Mouse (Mus musculus) limb, embryonic 15.5 days (tissue): ENCODE measurements around the gene Mrpl4. TPM values are rescaled to one million over a fixed set of nuclear protein-coding genes. Genes with fewer than 3 reads are reported as not detected.

Source experiments
- ATAC-seq: fragments of 200-750 bp; cut with Nextera tagmentation; 2 replicates; pipeline ENCODE4 v1.8.0; 2017; ENCODE audit warnings: low read depth, moderate TSS enrichment; ENCODE audit not compliant: insufficient number of reproducible peaks, low FRiP score, low TSS enrichment
- H3K27ac ChIP-seq: fragments of 300-500 bp; sonication (generic); 2 replicates; pipeline ENCODE4 v1.5.1; 2015; ENCODE audit warnings: moderate library complexity, mild to moderate bottlenecking, inconsistent platforms
- H3K27me3 ChIP-seq: fragments of 300-500 bp; sonication (generic); 2 replicates; pipeline ENCODE4 v1.6.1; 2015; ENCODE audit warnings: inconsistent platforms
- H3K36me3 ChIP-seq: fragments of 300-500 bp; sonication (generic); 2 replicates; pipeline ENCODE4 v1.6.1; 2015; ENCODE audit warnings: inconsistent platforms
- H3K4me1 ChIP-seq: fragments of 300-500 bp; sonication (generic); 2 replicates; pipeline ENCODE4 v1.6.1; 2015; ENCODE audit warnings: inconsistent platforms
- H3K4me2 ChIP-seq: fragments of 300-500 bp; sonication (generic); 2 replicates; pipeline ENCODE4 v1.6.1; 2015; ENCODE audit warnings: mild to moderate bottlenecking, inconsistent platforms
- H3K4me3 ChIP-seq: fragments of 300-500 bp; sonication (generic); 2 replicates; pipeline ENCODE4 v1.5.1; 2015; ENCODE audit warnings: mild to moderate bottlenecking, inconsistent platforms
- H3K9ac ChIP-seq: fragments of 300-500 bp; sonication (generic); 2 replicates; pipeline ENCODE4 v1.6.1; 2015; ENCODE audit warnings: inconsistent platforms
- H3K9me3 ChIP-seq: fragments of 300-500 bp; sonication (generic); 2 replicates; pipeline ENCODE4 v1.6.1; 2016; ENCODE audit warnings: inconsistent platforms
- WGBS: fragments of 180-500 bp; shearing (Covaris S2); methylation state at CpG from one replicate; pipeline ENCODE4 v1.1.7; 2015; 5-methylcytosine and 5-hydroxymethylcytosine counted together
- polyA plus RNA-seq: library from polyadenylated mRNA; unstranded; fragments of >200 nt; fragmentation: Nextera tagmentation; extraction: Ambion mirVana; gene quantifications from 2 replicates; pipeline ENCODE4 v1.2.1, GENCODE M21; 2015

Mrpl4 gene
- polyA plus RNA-seq, 1 experiment from 2014 or later, result 112 TPM

DNA sequence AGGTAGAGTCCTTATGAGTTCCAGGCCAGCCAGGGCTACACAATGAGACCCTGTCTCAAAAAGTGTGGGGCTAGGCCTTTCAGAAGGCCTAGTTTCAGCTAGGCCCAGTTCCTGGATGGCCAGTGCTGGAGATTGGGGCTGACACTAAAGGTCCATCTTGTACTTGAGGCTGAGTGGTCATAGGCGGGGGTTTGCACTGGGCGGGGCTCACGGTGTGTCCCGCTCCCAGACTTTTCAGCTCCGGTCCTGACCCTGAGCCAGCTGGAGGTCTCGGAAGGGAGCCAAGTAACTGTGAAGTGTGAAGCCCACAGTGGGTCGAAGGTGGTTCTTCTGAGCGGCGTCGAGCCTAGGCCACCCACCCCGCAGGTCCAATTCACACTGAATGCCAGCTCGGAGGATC, 24.3 kb downstream of the Mrpl4 start:
- Histone ChIP-seq H3K9me3 (no peaks in the 10 kb centered on the region), H3K27me3 (peaks cover 37% of the 10 kb centered on the region), H3K4me1 (peaks cover 27% of the 10 kb centered on the region), H3K4me3 (no peak overlapping the region), H3K36me3 (peaks cover 11% of the 10 kb centered on the region; the same call in 1 of the 2 replicates), H3K9ac (no peak overlapping the region), H3K4me2 (no peak overlapping the region), H3K27ac (no peak overlapping the region)
- no peak for ATAC-seq
- 81% methylated on average over 12 of the region's 12 CpGs for WGBS

DNA sequence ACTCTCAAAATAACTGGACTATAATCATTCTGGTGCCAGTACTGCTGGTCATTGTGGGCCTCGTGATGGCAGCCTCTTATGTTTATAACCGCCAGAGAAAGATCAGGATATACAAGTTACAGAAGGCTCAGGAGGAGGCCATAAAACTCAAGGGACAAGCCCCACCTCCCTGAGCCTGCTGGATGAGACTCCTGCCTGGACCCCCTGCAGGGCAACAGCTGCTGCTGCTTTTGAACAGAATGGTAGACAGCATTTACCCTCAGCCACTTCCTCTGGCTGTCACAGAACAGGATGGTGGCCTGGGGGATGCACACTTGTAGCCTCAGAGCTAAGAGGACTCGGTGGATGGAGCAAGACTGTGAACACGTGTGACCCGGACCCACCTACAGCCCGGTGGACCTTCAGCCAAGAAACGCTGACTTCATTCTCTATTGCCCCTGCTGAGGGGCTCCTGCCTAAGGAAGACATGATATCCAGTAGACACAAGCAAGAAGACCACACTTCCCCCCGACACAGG, 25.3 kb downstream of the Mrpl4 start:
- Histone ChIP-seq H3K36me3 (peaks cover 11% of the 10 kb centered on the region; the same call in 1 of the 2 replicates), H3K4me2 (no peak overlapping the region), H3K4me1 (peaks cover 37% of the 10 kb centered on the region), H3K9ac (no peak overlapping the region), H3K4me3 (no peak overlapping the region), H3K9me3 (no peaks in the 10 kb centered on the region), H3K27me3 (peaks cover 46% of the 10 kb centered on the region), H3K27ac (no peak overlapping the region)
- WGBS, result 37% methylated on average over 8 of the region's 8 CpGs
- ATAC-seq, result no peak

DNA sequence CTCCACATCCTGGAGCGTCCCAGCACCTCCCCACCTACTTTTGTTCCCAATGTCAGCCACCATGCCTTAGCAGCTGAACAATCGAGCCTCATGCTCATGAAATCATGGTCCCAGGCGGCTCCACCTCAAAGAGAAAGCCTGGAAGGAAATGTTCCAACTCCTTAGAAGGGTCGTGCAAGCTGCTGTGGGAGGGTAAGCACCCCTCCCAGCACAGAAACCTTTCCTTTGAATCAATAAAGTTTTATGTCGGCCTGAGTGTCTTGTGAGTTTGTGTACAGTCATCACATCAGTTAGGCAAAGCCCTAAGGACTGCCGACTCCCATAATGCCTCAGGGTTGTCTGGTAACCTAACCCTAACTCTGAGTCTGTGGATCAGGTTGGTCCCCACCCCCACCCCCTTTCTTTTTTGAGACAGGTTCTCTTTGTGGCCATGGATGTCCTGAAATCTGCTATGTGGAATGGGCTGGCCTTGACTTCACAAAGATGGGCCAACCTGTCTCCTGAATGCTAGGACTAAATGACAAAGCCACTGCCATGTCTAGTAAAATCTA, 26.1 kb downstream of the Mrpl4 start:
- Histone ChIP-seq H3K4me3 (no peak overlapping the region), H3K9ac (no peak overlapping the region), H3K27ac (no peak overlapping the region), H3K36me3 (peaks cover 11% of the 10 kb centered on the region; the same call in 1 of the 2 replicates), H3K27me3 (peaks cover 54% of the 10 kb centered on the region), H3K4me2 (no peak overlapping the region), H3K9me3 (no peaks in the 10 kb centered on the region), H3K4me1 (peaks cover 44% of the 10 kb centered on the region)
- 50% methylated on average over 6 of the region's 6 CpGs for WGBS
- no peak for ATAC-seq

DNA sequence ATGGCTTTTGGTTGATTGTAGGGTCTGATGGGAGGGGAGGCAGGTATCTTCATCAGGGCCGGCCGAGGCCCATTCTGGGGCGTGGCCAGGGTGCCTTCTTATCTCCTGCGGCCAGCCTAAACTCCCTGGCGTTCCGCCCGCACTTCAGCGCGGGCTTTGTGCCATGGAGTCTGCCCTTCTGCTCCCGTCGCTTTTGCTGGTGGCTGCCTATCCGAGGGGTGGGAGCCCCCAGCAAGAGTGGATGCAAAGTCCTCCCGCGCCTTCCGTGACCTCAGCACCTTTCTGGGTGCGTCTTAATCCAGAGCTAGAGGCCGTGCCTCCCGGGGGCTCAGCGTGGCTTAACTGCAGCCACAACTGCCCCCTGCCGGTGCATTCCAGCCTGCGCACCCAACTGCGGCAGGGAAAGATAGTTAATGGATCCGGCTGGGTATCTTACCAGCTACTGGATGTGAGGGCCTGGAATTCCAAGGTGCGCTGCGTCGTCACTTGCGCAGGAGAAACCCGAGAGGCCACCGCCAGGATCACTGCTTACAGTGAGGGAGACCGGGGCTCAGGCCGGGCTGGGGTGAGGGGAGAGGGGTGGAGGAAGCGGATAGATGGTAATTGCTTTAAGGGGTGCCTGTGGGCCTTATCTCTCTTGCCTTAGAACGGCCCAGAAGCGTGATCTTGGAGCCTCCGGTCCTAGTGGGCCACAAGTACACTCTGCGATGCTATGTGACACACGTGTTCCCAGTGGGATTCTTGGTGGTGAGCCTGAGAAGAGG, 26.9 kb downstream of the Mrpl4 start, which contains the start of gene Icam4:
Gene Icam4 (plus strand): TSS at position 83 of the 764 bp plus-strand sequence.
- ATAC-seq, result no peak
- Histone ChIP-seq H3K36me3 (peaks cover 11% of the 10 kb centered on the region; the same call in 1 of the 2 replicates), H3K9me3 (no peaks in the 10 kb centered on the region), H3K4me3 (peak within 1 kb of the TSS; percentile 54), H3K4me1 (peaks cover 45% of the 10 kb centered on the region), H3K4me2 (peak within 1 kb of the TSS; percentile 98), H3K27me3 (peaks cover 61% of the 10 kb centered on the region), H3K9ac (0 out of 2 replicates have a peak within 1 kb of the TSS, but pooled peaks have one; percentile 14), H3K27ac (no peak within 1 kb of the TSS)
- 3% methylated on average over 37 of the region's 37 CpGs for WGBS

DNA sequence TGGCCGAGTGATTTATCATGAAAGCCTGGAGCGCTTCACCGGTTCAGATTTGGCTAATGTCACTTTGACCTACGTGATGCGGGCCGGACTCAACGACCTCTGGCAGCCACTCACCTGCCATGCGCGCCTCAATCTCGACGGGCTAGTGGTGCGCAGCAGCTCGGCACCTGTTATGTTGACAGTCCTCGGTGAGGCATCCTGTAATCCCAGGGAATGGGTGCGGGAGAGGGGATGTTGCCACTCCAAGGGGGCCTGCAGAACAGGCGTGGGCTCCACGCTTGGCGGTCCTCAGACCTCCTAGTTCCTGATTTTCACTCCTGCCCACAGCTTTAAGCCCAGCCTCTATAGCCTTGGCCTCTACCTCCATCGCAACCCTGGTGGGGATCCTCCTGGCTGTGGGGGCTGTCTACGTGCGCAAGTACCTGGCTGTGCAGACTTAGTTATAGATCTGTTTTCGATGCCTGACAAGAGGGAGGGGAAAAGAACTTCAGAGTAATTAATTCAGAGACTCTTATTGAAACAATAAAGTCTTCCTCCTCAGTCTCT, 27.6 kb downstream of the Mrpl4 start:
- no peak overlapping the region for H3K27ac ChIP-seq
- H3K4me1 ChIP-seq, result peaks cover 50% of the 10 kb centered on the region
- peak overlapping the region; percentile 98 for H3K4me2 ChIP-seq
- no peaks in the 10 kb centered on the region for H3K9me3 ChIP-seq
- H3K36me3 ChIP-seq, result peaks cover 11% of the 10 kb centered on the region; the same call in 1 of the 2 replicates
- 23% methylated on average over 22 of the region's 22 CpGs for WGBS
- H3K9ac ChIP-seq, result no peak overlapping the region
- ATAC-seq, result no peak
- H3K27me3 ChIP-seq, result peaks cover 68% of the 10 kb centered on the region
- H3K4me3 ChIP-seq, result peak overlapping the region; percentile 54

DNA sequence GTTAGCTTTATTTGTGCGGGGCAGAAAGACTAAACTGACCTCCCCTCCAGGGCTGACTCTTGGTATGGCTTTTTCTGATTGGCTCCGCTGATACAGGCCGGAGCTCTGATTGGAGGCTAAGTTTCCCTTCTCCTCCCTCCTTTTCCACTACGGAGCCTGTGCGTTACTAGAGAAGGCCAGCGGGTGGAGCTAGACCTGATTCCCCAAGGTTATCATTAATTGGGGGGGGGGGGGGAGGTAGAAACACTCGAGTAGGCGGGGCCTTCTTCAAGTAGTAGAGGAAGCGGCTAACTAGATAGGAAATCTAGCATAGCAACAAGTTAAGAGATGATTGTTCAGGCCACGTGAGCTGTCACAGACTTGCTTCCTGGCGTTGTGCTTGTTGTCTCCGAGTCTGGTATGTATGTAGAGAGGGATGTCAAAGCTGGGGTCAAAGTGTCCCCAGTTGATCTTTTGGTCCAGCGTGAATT, 28.3 kb downstream of the Mrpl4 start:
- peaks cover 53% of the 10 kb centered on the region for H3K4me1 ChIP-seq
- peak overlapping the region; percentile 98 for H3K4me2 ChIP-seq
- peaks cover 11% of the 10 kb centered on the region; the same call in 1 of the 2 replicates for H3K36me3 ChIP-seq
- H3K9ac ChIP-seq, result 0 out of 2 replicates have a peak overlapping the region, but pooled peaks have one; percentile 2
- H3K4me3 ChIP-seq, result peak overlapping the region; percentile 54
- 2% methylated on average over 13 of the region's 13 CpGs for WGBS
- H3K9me3 ChIP-seq, result no peaks in the 10 kb centered on the region
- peaks cover 74% of the 10 kb centered on the region for H3K27me3 ChIP-seq
- peak overlapping the region; percentile 40 for H3K27ac ChIP-seq
- ATAC-seq, result peak; percentile 53; the same call in 1 of the 2 replicates

DNA sequence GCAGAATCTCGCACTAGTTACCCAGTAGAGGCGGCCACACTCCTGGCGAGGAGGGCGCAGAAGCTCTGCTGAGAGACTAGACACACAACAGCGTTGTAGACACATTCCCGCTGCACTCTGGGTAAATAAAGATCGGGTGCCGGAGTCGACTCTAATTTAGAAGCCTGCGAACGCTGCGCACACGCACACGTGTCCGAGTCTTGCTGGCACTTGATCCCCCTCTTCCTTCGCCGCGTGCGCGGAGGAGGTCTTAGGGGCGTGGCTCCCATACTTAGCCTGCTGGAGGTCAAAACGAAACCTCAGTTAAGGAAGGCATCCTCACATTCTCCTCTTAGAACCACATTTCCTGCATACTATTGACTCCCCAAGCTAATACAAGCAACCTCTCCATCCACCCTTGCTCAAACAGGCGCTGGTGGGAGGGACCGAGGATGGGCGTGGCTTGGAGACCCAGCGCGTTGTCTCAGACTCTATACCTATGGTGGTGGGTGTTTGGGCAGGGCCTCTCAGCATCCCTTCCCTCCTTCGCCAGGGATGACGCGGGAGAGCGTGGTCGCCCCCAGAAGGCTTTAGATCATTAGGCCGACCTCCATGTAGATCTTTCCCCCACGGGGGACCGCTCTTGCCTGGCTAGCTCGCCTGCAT, 28.8 kb downstream of the Mrpl4 start:
- H3K9me3 ChIP-seq, result no peaks in the 10 kb centered on the region
- under 1% methylated on average over 36 of the region's 36 CpGs for WGBS
- 0 out of 2 replicates have a peak overlapping the region, but pooled peaks have one; percentile 2 for H3K9ac ChIP-seq
- H3K4me3 ChIP-seq, result peak overlapping the region; percentile 54
- H3K36me3 ChIP-seq, result peaks cover 11% of the 10 kb centered on the region; the same call in 1 of the 2 replicates
- H3K4me2 ChIP-seq, result peak overlapping the region; percentile 98
- H3K27ac ChIP-seq, result peak overlapping the region; percentile 40
- peak; percentile 3; the same call in 1 of the 2 replicates for ATAC-seq
- peaks cover 80% of the 10 kb centered on the region for H3K27me3 ChIP-seq
- peaks cover 57% of the 10 kb centered on the region for H3K4me1 ChIP-seq

DNA sequence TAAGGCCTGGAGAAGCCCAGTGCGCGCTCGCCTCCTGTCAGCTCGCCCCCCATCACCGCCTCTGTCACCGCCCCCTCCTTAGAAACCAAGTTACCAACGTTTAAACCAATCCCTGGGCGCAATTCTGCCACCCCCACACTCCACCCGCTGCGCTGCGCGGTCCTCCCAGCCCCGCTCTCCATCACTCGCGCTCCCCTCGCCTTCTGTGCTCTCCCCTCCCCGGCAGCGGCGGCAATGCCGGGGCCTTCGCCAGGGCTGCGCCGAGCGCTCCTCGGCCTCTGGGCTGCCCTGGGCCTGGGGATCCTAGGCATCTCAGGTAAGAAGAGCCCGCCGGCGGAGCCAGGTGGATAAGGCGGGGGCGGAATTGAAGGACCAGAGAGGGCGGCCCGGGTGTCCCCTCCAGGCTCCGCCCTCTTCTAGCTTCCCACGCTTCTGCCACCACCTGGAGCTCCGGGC, 29.4 kb downstream of the Mrpl4 start, which contains the start of gene Icam5:
Gene Icam5 (plus strand): TSS at position 178 of the 456 bp plus-strand sequence.
- peak within 1 kb of the TSS; percentile 40 for H3K27ac ChIP-seq
- H3K36me3 ChIP-seq, result peaks cover 6% of the 10 kb centered on the region; the same call in 1 of the 2 replicates
- peak within 1 kb of the TSS; percentile 99 for H3K4me2 ChIP-seq
- ATAC-seq, result no peak
- H3K4me3 ChIP-seq, result peak within 1 kb of the TSS; percentile 54
- no peaks in the 10 kb centered on the region for H3K9me3 ChIP-seq
- H3K27me3 ChIP-seq, result peaks cover 86% of the 10 kb centered on the region
- H3K4me1 ChIP-seq, result peaks cover 63% of the 10 kb centered on the region
- H3K9ac ChIP-seq, result peak within 1 kb of the TSS; percentile 31; the same call in 1 of the 2 replicates
- WGBS, result under 1% methylated on average over 35 of the region's 35 CpGs

DNA sequence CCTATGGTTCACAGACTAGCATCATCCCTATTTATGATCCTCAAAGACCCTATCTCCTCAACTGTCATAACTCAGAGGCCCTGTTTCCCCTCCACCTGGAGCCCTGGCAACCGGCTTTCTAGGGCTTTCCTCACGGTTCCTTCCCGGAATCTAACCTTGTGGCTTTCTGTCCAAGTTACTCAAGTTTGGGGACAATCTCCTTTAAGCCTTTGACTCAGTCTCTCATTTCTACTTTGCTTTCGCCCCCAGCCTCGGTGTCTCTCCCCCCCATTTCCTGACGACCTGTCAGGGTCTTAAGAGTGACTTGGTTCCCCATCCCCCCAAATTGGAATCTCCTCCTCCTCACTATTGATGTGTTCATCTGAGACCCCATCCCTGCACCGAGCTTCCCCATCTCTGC, 30.0 kb downstream of the Mrpl4 start:
- no peak overlapping the region for H3K9ac ChIP-seq
- peaks cover 88% of the 10 kb centered on the region for H3K27me3 ChIP-seq
- H3K4me1 ChIP-seq, result peaks cover 68% of the 10 kb centered on the region
- no peak overlapping the region for H3K27ac ChIP-seq
- peak overlapping the region; percentile 99 for H3K4me2 ChIP-seq
- no peaks in the 10 kb centered on the region for H3K9me3 ChIP-seq
- 0 out of 2 replicates have a peak, but pooled peaks cover 1% of the 10 kb centered on the region for H3K36me3 ChIP-seq
- peak overlapping the region; percentile 54 for H3K4me3 ChIP-seq
- ATAC-seq, result no peak
- 5% methylated on average over 7 of the region's 7 CpGs for WGBS

DNA sequence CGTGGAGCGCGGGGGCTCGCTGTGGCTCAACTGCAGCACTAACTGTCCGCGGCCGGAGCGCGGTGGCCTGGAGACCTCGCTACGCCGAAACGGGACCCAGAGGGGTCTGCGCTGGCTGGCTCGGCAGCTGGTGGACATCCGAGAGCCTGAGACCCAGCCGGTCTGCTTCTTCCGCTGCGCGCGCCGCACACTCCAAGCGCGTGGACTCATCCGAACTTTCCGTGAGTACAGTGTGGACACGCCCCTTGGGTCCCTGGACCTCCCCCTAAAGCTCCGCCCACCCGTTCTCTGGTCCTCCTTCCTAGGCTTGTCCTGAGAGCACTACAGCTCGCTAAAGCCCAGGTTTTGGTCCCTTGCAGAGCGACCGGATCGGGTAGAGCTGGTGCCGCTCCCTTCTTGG, 30.6 kb downstream of the Mrpl4 start:
- no peaks in the 10 kb centered on the region for H3K36me3 ChIP-seq
- H3K4me2 ChIP-seq, result peak overlapping the region; percentile 99
- peaks cover 93% of the 10 kb centered on the region for H3K27me3 ChIP-seq
- WGBS, result 1% methylated on average over 34 of the region's 34 CpGs
- peak overlapping the region; percentile 54 for H3K4me3 ChIP-seq
- peak; percentile 52; the same call in 1 of the 2 replicates for ATAC-seq
- H3K9me3 ChIP-seq, result no peaks in the 10 kb centered on the region
- peaks cover 73% of the 10 kb centered on the region for H3K4me1 ChIP-seq
- H3K9ac ChIP-seq, result 0 out of 2 replicates have a peak overlapping the region, but pooled peaks have one; percentile 26
- H3K27ac ChIP-seq, result no peak overlapping the region
